Mouse (Mus musculus) T-helper 17 cell (primary cell): ENCODE results near the gene Clstn2.

Experiments used
- in situ Hi-C, 2 experiments: fragments of 300-600 bp; cut with MboI, MseI; formaldehyde crosslinking; loops; 1 replicate in 1 of 2; 2 replicates in 1 of 2; pipeline ENCODE4 v1.15.1; 2025; ENCODE audit warnings: high pct_unique_total_duplicates in 2 of 2

Clstn2 gene

DNA sequence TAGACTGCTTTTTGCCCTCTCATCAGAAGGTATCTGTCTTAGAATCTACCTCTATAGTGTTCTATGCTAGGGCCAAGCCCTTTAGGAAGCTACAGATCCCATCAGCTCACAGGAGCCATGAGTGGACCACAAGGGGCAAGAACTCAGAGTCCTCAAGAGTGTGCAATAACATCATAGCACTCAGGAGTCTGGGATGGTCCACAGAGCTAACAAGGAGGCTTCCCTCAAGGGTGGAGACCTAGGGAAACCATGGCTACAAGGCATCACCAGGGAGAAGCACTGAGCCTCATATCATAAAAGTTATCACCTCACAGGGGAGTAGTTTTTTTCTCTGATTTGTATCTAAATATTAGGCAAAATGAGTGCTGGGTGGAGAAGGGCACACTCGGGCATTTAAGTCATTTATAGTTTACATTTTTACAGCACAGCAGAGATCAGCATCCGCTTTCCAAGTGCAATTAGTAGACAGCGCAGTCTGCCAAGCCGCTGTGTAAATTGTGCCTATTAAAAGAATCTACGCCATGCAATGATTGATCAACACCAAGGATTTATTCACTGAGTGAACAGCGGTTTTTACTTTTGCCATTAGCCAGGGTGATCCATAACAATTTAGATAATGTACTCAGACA, 82.5 kb downstream of the Clstn2 start:
- in situ Hi-C loops, result no loop called here

GRCm38 (mm10) chr9:97919326-97919725, 113.7 kb downstream of the Clstn2 start:
- in situ Hi-C loops, result no loop called here

- in situ Hi-C loops, result no loop called here
These were observed 141.6 kb downstream of the Clstn2 start for GRCm38 (mm10) chr9:97891415-97891814.

DNA sequence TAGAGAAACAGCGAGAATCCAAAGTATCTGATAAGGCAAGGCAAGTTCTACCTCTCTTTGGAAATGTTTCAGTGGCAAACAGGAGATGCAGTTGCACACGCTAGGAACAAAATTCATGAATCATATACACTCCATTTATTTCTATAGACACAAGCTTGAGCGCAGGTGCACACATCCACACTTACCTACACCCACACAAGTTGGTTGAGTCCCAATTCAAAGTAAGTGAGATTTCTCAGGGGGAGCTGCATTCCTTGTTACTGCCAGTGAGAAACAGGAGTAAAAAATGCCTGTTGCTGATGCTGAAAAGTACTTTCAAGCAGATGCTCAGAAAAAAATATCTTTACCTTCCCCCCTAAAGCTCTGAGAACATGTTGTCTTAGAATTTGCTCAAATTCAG, 149.6 kb downstream of the Clstn2 start:
- in situ Hi-C loops, result no loop called here

- in situ Hi-C loops, result no loop called here
These were observed 165.8 kb downstream of the Clstn2 start for GRCm38 (mm10) chr9:97867013-97867700.

DNA sequence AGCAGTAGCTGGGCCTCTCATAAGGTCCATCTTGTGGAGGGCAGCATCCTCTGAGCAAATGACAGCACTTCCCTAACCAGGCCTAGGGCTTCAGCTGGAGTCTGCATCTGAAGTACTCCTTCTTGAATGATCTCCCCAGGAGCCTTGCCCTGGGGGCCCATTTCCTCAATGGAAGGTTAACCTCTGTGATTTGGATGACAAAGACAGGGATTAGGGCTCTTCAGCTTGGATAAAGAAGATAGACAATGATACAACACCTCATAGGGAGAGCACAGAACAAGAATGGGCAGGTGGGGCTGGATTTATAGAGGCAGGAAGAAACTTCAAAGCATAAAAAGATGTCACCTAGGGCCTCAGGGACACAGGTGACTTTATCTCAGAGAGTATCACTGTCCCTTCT, 180.1 kb downstream of the Clstn2 start:
- in situ Hi-C loops, result no loop called here

GRCm38 (mm10) chr9:97847873-97848838, 184.8 kb downstream of the Clstn2 start:
- in situ Hi-C loops, result no loop called here

DNA sequence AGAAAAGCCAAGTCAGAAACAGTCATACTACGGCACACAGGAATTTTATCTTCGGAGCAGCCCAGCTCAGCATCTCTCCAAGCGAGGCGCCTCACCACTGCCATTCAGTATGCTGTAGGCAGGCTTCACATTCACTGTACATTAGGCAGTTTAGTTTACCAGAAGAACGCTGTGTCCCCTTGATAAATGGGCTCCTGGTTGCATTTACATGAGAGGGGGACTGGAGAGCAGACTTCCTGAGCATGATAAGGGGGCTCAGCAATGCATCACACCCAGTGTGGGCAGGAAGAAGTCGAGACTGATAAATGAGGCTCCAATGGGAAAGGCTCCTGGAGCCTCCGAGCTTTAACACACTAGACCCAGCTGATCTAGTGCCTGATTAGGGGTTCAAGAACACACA, 190.9 kb downstream of the Clstn2 start:
- in situ Hi-C loops, result no loop called here

GRCm38 (mm10) chr9:97831216-97831615, 201.8 kb downstream of the Clstn2 start:
- in situ Hi-C loops, result no loop called here

DNA sequence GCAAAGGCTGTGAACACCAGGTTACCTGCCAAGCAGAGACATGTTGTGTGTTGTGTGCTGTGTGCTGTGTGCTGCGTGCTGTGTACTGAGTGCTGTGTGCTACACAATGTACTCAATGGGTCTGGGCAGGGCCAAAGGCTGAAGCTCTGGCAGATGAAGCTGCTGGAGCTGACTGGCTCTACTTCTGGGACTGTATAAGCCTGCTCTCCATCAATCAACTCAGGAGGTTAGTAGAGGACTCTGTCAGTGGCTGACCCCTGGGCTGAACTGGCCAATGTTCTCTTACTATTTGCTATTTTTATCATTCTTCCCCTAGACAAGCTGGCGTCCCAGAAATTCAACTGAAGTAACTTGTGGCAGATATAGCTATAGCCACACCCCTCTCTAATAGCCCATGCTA, 203.1 kb downstream of the Clstn2 start:
- in situ Hi-C loops, result no loop called here

GRCm38 (mm10) chr9:97827689-97828088, 205.3 kb downstream of the Clstn2 start:
- in situ Hi-C loops, result no loop called here

- in situ Hi-C loops, result no loop called here
These were observed 206.7 kb downstream of the Clstn2 start for GRCm38 (mm10) chr9:97826077-97826947.

DNA sequence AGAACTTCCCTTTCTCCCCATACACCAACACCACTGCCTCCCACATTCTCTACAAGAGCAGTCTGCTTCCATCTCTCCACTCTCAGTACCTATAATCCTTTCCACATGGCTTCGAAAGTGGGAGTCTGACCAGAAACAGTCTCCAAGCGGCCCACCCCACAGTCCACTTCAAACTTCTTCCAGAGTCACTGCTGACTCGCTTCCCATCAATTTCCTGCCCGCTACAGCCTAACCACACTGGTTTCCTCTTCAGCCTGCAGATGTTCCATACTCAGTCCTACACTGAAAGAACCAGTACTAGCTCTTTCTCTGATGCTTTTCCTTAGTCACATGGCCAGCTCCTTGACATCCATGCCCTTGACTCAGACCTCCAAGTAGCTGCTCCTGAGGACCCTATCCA, 215.9 kb downstream of the Clstn2 start:
- in situ Hi-C loops, result no loop called here

DNA sequence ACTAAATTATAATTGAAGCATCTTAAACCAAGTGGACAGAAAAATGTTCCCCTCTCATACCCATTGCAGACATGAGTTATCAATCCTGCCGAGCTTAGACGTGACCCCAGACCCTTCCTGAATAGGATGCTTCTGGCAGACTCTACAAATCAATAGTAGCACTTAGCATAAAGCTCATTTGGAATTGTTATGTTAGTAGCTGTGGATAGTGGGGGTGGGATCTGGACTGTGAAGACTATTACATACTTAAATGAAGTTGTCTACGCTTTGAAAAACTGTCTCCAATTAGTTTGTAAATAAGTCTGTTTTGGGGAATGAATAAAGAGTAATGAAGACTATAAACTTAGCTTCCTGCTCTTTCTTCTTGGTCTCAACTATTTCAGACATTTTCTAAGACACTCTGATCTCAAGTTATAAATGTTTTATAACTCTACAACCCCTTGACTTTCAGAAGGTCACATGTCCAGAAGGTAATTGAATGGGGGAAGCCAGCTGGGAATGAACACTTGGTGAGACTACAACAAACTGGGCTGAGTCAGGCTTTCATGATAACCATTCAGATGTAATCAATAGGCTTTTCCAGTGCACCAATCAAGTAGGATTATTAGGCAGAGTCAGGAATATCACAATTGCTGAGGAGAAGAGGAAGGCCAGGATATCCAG, 216.7 kb downstream of the Clstn2 start:
- in situ Hi-C loops, result no loop called here

DNA sequence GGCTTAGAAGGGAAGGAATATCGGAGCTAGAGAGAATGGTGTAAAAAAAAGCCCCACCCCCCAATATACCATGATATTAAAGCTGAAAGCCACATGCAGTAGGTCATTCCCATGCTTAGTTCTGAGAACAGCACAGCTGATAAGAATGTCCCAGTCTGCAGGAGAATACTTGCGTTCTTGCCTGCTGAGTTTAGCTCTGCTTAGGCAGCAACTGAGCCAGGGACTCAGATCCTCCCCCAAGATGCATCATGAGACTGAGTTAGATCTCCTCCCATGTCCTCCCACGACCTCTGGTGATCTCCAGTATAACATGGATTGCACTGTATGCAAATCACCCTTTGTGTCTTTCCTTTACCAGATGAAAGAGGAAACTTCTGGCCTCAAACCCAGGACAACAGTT, 219.8 kb downstream of the Clstn2 start:
- in situ Hi-C loops, result no loop called here

DNA sequence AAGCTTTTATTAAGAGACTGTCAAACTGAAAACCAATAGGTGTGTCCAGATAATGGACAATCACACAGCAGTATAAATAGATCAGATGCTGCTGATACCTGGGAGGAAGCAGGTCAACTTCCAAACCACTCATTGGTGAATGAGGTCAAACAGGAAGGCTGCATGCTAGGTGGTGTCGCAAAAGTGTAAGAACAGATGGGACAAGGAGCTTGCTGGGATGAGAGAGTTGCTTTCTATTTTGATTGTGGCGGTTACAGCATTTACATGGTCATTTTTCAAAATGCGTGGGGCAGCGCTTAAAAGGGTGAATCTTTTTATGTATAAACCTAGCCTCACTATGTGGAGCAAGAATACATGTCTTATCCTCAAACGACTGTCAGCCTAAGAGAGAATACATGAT, 225.9 kb downstream of the Clstn2 start:
- in situ Hi-C loops, result no loop called here

- in situ Hi-C loops, result no loop called here
These were observed 239.3 kb downstream of the Clstn2 start for GRCm38 (mm10) chr9:97793661-97794060.

- in situ Hi-C loops, result no loop called here
These were observed 244.8 kb downstream of the Clstn2 start for GRCm38 (mm10) chr9:97788151-97788670.

DNA sequence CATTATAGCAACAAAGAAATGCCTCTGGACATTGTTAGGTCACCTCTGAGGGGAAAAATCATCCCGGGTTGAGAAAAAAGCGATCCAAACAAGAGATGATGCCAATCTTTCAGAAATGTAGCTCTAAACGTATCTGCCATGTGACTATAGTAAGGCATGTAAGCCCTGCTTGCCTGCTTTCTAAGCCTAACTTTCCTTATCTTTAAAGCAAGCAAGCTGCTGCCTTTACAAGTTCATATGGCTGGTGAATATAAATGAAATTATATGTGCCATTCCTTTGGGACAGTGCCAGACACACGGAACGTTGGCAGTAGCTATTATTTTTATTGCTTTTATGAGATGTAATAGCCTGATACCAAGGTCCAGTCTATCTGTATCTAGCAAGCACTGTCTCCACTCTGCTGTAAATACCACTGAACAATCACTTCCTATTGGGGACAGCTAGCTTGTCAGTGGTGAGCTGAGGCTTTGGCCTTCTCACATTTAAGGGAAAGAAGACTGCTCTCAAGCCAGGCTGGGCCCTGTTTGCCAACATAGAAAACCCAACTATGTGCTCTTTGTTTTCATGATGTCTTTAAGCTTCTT, 252.9 kb downstream of the Clstn2 start:
- in situ Hi-C loops, result no loop called here

GRCm38 (mm10) chr9:97775770-97776169, 257.2 kb downstream of the Clstn2 start:
- in situ Hi-C loops, result no loop called here
